Mouse (Mus musculus) ES-E14 (cell line): Measurements from ENCODE around the gene Ap1s3.

Experiments
- CHD2 ChIP-seq: IDR thresholded peaks from 2 replicates; pipeline ENCODE4 v1.6.1; 2014; ENCODE audit warnings: mild to moderate bottlenecking, low read depth, low read length, inconsistent platforms
- HCFC1 ChIP-seq: IDR thresholded peaks from 2 replicates; pipeline ENCODE4 v1.6.1; 2012; ENCODE audit warnings: low read length, inconsistent platforms, borderline replicate concordance; ENCODE audit not compliant: insufficient read depth

GRCm38 (mm10) chr1:79641355-79641754 lies 30.4 kb downstream of the Ap1s3 start:
- no peak for TF ChIP-seq CHD2
- no peak for TF ChIP-seq HCFC1
